Mouse (Mus musculus) right cerebral cortex, adult 18-20 months (tissue): ENCODE results near the gene Stn1.
A peak's percentile ranks its signal among the peaks of the same experiment; 100 is the strongest.

Experiments used
- DNase-seq: peaks from one replicate; pipeline ENCODE4 v3.0.0; 2022; ENCODE audit warnings: mixed read lengths

The Stn1 gene

GRCm38 (mm10) chr19:47466775-47467174 lies 70.5 kb downstream of the Stn1 start:
- DNase-seq = no peak

- DNase-seq = no peak
These were observed 71.8 kb downstream of the Stn1 start for GRCm38 (mm10) chr19:47465467-47465866.

GRCm38 (mm10) chr19:47464304-47465241 lies 72.7 kb downstream of the Stn1 start, which contains the start of gene Sh3pxd2a:
TSS of gene Sh3pxd2a (minus strand) at chr19:47464401.
- DNase-seq = no peak

- DNase-seq = peak; percentile 63
These were observed 73.5 kb downstream of the Stn1 start for GRCm38 (mm10) chr19:47463636-47464303.

- no peak for DNase-seq
These were observed 74.1 kb downstream of the Stn1 start for GRCm38 (mm10) chr19:47463206-47463605.

- no peak for DNase-seq
These were observed 74.6 kb downstream of the Stn1 start for GRCm38 (mm10) chr19:47462725-47463124.

GRCm38 (mm10) chr19:47461838-47462237 lies 75.5 kb downstream of the Stn1 start:
- DNase-seq = no peak

- no peak for DNase-seq
These were observed 75.9 kb downstream of the Stn1 start for GRCm38 (mm10) chr19:47461386-47461785.

- no peak for DNase-seq
These were observed 77.0 kb downstream of the Stn1 start for GRCm38 (mm10) chr19:47460120-47460960.

- no peak for DNase-seq
These were observed 78.1 kb downstream of the Stn1 start for GRCm38 (mm10) chr19:47459214-47459613.

GRCm38 (mm10) chr19:47458504-47459161 lies 78.7 kb downstream of the Stn1 start:
- DNase-seq = no peak

- no peak for DNase-seq
These were observed 79.4 kb downstream of the Stn1 start for GRCm38 (mm10) chr19:47457711-47458503.

- no peak for DNase-seq
These were observed 81.3 kb downstream of the Stn1 start for GRCm38 (mm10) chr19:47456021-47456420.

- no peak for DNase-seq
These were observed 82.1 kb downstream of the Stn1 start for GRCm38 (mm10) chr19:47455001-47455755.

- DNase-seq = peak; percentile 43
These were observed 82.9 kb downstream of the Stn1 start for GRCm38 (mm10) chr19:47454167-47455000.

GRCm38 (mm10) chr19:47453352-47453751 lies 84.0 kb downstream of the Stn1 start:
- no peak for DNase-seq

- DNase-seq = no peak
These were observed 84.6 kb downstream of the Stn1 start for GRCm38 (mm10) chr19:47452682-47453081.

GRCm38 (mm10) chr19:47452211-47452610 lies 85.1 kb downstream of the Stn1 start:
- no peak for DNase-seq

- no peak for DNase-seq
These were observed 85.7 kb downstream of the Stn1 start for GRCm38 (mm10) chr19:47451476-47452113.
